Mouse (Mus musculus): ENCODE results near the gene Cul7.

The Cul7 gene

DNA sequence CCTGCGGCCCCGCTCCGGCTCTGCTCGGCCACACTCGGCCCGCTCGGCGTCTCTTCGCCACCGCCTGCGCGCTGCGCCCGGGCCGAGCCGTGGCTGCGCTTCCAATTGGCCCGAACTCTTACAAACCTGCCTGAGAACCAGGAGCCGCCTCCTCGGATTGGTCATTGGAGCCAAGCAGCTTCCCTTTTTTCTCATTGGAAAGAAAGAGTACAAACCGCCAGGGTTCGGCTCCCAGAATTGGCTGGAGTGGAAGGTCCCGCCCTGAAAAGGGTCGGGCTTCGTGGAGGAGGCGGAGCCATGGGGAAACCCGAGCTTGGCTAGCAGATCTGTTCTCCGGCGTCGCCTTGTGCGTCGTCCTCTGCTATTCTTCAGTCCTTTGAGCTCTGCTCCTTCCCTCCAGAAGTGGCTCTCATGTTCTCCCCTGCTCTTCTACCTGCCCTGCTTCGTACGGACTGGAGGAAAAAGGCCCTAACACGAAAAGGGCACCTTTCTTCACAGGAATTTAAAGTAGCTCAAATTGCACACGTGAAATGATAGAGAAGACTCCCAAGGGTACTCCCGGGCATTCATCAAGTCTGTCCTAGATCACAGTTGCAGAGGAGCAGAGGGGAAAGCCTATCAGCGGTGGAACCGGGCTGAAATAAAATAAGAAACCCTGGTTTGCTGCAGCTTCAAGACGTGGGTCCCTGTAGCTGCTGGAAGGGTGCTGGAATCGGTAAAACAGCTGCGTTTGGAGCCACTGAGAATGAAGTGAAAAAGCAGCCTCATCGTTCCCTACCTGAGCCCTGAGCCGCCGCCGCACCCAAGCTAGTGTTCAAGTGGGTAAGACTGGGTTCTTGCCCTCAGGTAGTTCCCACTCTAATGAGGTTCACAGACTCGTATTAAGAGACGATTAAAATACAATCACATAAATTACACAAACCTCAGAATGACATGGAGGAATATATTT, 55.0 kb downstream of the Cul7 start, which contains the start of gene Ppp2r5d:
Ppp2r5d (minus strand) TSS at position 225 of the 949 bp plus-strand sequence.
- peak; percentile 98 to 99 for DNase-seq (ENCODE audit: low spot score in 2 of 2)

- DNase-seq (ENCODE audit: low spot score in 2 of 2): peak in 1 of 2 experiments; percentile 36
These were observed 56.4 kb downstream of the Cul7 start for GRCm38 (mm10) chr17:46706375-46707089.

DNA sequence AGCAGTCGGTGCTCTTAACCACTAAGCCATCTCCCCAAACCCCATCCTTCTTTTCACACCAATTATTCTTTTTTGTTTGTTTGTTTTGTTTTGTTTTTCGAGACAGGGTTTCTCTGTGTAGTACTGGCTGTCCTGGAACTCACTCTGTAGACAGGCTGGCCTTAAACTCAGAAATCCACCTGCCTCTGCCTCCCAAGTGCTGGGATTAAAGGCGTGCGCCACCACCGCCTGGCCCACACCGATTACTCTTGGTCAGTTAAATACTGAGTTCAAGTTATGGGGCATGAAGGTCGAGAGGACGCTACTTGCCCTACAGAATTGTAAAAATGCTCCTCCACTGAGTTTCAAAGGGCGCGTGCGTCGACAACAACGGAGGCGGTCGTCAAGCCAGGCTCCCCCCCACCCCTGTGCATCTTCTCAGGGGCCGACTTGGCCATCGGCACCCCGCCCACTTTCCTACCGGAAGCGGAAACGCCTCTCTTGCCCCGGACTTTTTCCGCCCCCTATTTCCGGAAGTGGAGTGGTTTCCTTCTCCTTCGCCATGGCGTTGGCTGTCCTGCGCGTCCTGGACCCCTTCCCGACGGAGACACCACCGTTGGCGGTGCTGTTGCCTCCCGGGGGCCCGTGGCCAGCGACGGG, 60.9 kb downstream of the Cul7 start, which contains the start of gene Pex6:
Pex6 (plus strand) TSS at position 505 of the 639 bp plus-strand sequence.
- DNase-seq (ENCODE audit: low spot score in 2 of 2): peak; percentile 94

DNA sequence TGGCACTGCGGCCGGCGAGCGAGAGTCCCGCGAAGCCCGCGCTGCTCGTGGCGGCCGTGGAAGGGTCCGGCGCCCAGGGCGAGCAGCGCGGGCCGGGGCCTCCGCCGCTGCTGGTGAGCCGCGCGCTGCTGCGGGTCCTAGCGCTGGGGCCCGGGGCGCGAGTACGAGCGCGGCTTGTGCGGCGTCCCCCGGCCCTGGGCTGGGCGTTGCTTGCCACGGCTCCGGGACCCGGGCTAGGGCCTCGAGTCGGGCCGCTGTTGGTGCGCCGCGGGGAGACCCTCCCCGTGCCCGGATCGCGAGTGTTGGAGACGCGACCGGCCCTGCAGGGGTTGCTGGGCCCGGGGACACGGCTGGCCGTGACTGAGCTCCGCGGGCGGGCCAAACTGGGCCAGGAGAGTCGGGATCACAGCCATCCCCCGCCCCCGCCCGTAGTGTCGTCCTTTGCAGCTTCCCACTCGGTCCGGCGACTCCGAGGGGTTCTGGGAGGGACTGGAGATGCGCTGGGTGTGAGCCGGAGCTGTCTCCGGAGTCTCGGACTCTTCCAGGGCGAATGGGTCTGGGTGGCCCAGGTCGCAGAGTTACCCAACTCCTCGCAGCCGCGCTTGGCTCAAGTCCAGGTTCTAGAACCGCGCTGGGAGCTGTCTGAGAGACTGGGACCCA, 61.6 kb downstream of the Cul7 start:
- DNase-seq (ENCODE audit: low spot score in 2 of 2): no peak

GRCm38 (mm10) chr17:46712442-46712841, 62.3 kb downstream of the Cul7 start:
- no peak for DNase-seq (ENCODE audit: low spot score in 2 of 2)

DNA sequence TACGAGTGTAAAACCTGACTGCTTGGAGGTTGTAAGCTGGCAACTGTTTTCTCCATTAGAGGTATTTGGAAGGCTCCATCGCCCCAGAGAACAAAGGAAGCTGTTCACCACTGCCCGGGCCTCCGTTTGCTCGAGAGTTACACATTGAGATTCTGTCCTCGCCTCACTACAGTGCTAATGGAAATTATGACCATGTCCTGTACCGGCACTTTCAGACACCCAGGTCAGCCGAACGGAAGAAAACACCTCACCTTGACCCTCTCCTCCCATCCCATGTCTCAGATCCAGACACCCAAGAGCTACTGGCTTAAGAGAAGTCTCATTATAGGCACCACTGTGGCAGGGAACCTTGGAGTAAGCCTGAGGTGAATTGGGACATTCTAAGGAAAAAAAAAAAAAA, 63.7 kb downstream of the Cul7 start:
- no peak for DNase-seq (ENCODE audit: low spot score in 2 of 2)

All from heart, adult 9 months (tissue).